Mouse (Mus musculus) liver, adult 2 months (tissue): ENCODE measurements at regions not wholly inside any gene's neighbourhood (a gene's known extent, or its start where the extent isn't known, plus 50 kb on each side); places are given as distances from the start of the nearest gene placed in this dataset.

Source experiments
- CTCF ChIP-seq: fragments of 200-500 bp; IDR thresholded peaks from 2 replicates; pipeline ENCODE4 v1.5.1; 2011; ENCODE audit warnings: low read depth, low read length, control low read depth
- POLR2A ChIP-seq: fragments of 200-500 bp; IDR thresholded peaks from 2 replicates; pipeline ENCODE4 v1.6.1; 2011; ENCODE audit warnings: low read length, control low read depth; ENCODE audit not compliant: insufficient read depth; ENCODE audit errors: extremely low read depth

GRCm38 (mm10) chr2:137704565-137704947 lies 551.8 kb upstream of the Btbd3 start:
- TF ChIP-seq POLR2A (no peak), CTCF (no peak)
